Mouse (Mus musculus): ENCODE measurements at regions not wholly inside any gene's neighbourhood (a gene's known extent, or its start where the extent isn't known, plus 50 kb on each side); places are given as distances from the start of the nearest gene placed in this dataset.

- no peak overlapping the region for H3K9ac ChIP-seq
- no peak overlapping the region for H3K27ac ChIP-seq
- ATAC-seq (ENCODE audit: low FRiP score) = 0 out of 2 replicates have a peak, but pooled peaks have one; percentile 14
- no peaks in the 10 kb centered on the region for H3K27me3 ChIP-seq
- H3K4me2 ChIP-seq = no peak overlapping the region
- no peaks in the 10 kb centered on the region for H3K9me3 ChIP-seq
- no peaks in the 10 kb centered on the region for H3K36me3 ChIP-seq (replicated peaks)
- WGBS = 80% methylated on average over 3 of the region's 3 CpGs
- H3K4me3 ChIP-seq (replicated peaks) = no peak overlapping the region
- H3K4me1 ChIP-seq = no peaks in the 10 kb centered on the region
These were observed 794.8 kb upstream of the Slitrk1 start for GRCm38 (mm10) chr14:109708733-109709132.

GRCm38 (mm10) chr14:109700296-109700695 is 786.3 kb upstream of the Slitrk1 start:
- no peak overlapping the region for H3K4me3 ChIP-seq (replicated peaks)
- H3K27ac ChIP-seq = no peak overlapping the region
- no peaks in the 10 kb centered on the region for H3K9me3 ChIP-seq
- H3K9ac ChIP-seq = no peak overlapping the region
- no peak overlapping the region for H3K4me2 ChIP-seq
- no peaks in the 10 kb centered on the region for H3K27me3 ChIP-seq
- H3K4me1 ChIP-seq = no peaks in the 10 kb centered on the region
- WGBS = 81% methylated on average over 2 of the region's 2 CpGs
- ATAC-seq (ENCODE audit: low FRiP score) = no peak
- H3K36me3 ChIP-seq (replicated peaks) = no peaks in the 10 kb centered on the region

- ATAC-seq (ENCODE audit: low FRiP score) = no peak
- Histone ChIP-seq H3K36me3 (replicated peaks) (no peaks in the 10 kb centered on the region), H3K4me3 (replicated peaks) (no peak overlapping the region), H3K27ac (no peak overlapping the region), H3K4me1 (no peaks in the 10 kb centered on the region), H3K4me2 (no peak overlapping the region), H3K9ac (no peak overlapping the region), H3K9me3 (no peaks in the 10 kb centered on the region), H3K27me3 (no peaks in the 10 kb centered on the region)
- WGBS = 71% methylated on average over 2 of the region's 2 CpGs
These were observed 754.7 kb upstream of the Slitrk1 start for GRCm38 (mm10) chr14:109668566-109669116.

GRCm38 (mm10) chr14:109668076-109668475 is 754.1 kb upstream of the Slitrk1 start:
- WGBS = 44% methylated on average over 2 of the region's 2 CpGs
- Histone ChIP-seq H3K9me3 (no peaks in the 10 kb centered on the region), H3K27me3 (no peaks in the 10 kb centered on the region), H3K9ac (no peak overlapping the region), H3K4me2 (no peak overlapping the region), H3K4me3 (replicated peaks) (no peak overlapping the region), H3K27ac (no peak overlapping the region), H3K36me3 (replicated peaks) (no peaks in the 10 kb centered on the region), H3K4me1 (no peaks in the 10 kb centered on the region)
- no peak for ATAC-seq (ENCODE audit: low FRiP score)

- H3K4me3 ChIP-seq (replicated peaks) = no peak overlapping the region
- peak; percentile 72; the same call in 1 of the 2 replicates for ATAC-seq (ENCODE audit: low FRiP score)
- no peaks in the 10 kb centered on the region for H3K36me3 ChIP-seq (replicated peaks)
- no peak overlapping the region for H3K4me2 ChIP-seq
- no peaks in the 10 kb centered on the region for H3K4me1 ChIP-seq
- no peak overlapping the region for H3K9ac ChIP-seq
- H3K27ac ChIP-seq = no peak overlapping the region
- 29% methylated on average over 5 of the region's 5 CpGs for WGBS
- no peaks in the 10 kb centered on the region for H3K9me3 ChIP-seq
- H3K27me3 ChIP-seq = no peaks in the 10 kb centered on the region
These were observed 749.6 kb upstream of the Slitrk1 start for GRCm38 (mm10) chr14:109663503-109664039.

GRCm38 (mm10) chr14:109660351-109660750 is 746.4 kb upstream of the Slitrk1 start:
- no peaks in the 10 kb centered on the region for H3K36me3 ChIP-seq (replicated peaks)
- no peaks in the 10 kb centered on the region for H3K9me3 ChIP-seq
- H3K27ac ChIP-seq = no peak overlapping the region
- no peak overlapping the region for H3K4me2 ChIP-seq
- no peak overlapping the region for H3K4me3 ChIP-seq (replicated peaks)
- no peak overlapping the region for H3K9ac ChIP-seq
- H3K27me3 ChIP-seq = no peaks in the 10 kb centered on the region
- no peaks in the 10 kb centered on the region for H3K4me1 ChIP-seq
- ATAC-seq (ENCODE audit: low FRiP score) = no peak

- WGBS = 79% methylated on average over 4 of the region's 4 CpGs
- H3K27me3 ChIP-seq = no peaks in the 10 kb centered on the region
These were observed 734.6 kb upstream of the Slitrk1 start for GRCm38 (mm10) chr14:109648536-109648935.

More at GRCm38 (mm10) chr14:109648536-109648935, 734.6 kb upstream of the Slitrk1 start:
- H3K4me3 ChIP-seq (replicated peaks) = no peak overlapping the region
- H3K9ac ChIP-seq = no peak overlapping the region
- no peak for ATAC-seq (ENCODE audit: low FRiP score)
- H3K4me2 ChIP-seq = no peak overlapping the region
- no peak overlapping the region for H3K27ac ChIP-seq
- no peaks in the 10 kb centered on the region for H3K9me3 ChIP-seq
- H3K36me3 ChIP-seq (replicated peaks) = no peaks in the 10 kb centered on the region
- H3K4me1 ChIP-seq = no peaks in the 10 kb centered on the region
